Mouse (Mus musculus) midbrain, embryonic 10.5 days (tissue): Measurements from ENCODE around the gene Synpr. TPM values are rescaled to one million over a fixed set of nuclear protein-coding genes. Genes with fewer than 3 reads are reported as not detected.

Source experiments
- DNase-seq: peaks from one replicate; pipeline ENCODE4 v3.0.0-alpha.2; 2017; ENCODE audit warnings: low spot score
- H3K27ac ChIP-seq: fragments of 300-500 bp; sonication (generic); replicated peaks from 2 replicates; pipeline ENCODE4 v1.5.1; 2016; ENCODE audit warnings: mild to moderate bottlenecking
- H3K27me3 ChIP-seq: fragments of 300-500 bp; sonication (generic); 2 replicates; pipeline ENCODE4 v1.6.1; 2016; ENCODE audit warnings: low read depth, mild to moderate bottlenecking; ENCODE audit not compliant: poor library complexity, severe bottlenecking
- H3K36me3 ChIP-seq: fragments of 300-500 bp; sonication (generic); 2 replicates; pipeline ENCODE4 v1.6.1; 2016; ENCODE audit warnings: mild to moderate bottlenecking, moderate library complexity
- H3K4me1 ChIP-seq: fragments of 300-500 bp; sonication (generic); 2 replicates; pipeline ENCODE4 v1.6.1; 2016
- H3K4me3 ChIP-seq: fragments of 300-500 bp; sonication (generic); 2 replicates; pipeline ENCODE4 v1.5.1; 2016; ENCODE audit warnings: mild to moderate bottlenecking, moderate library complexity
- H3K9me3 ChIP-seq: fragments of 300-500 bp; sonication (generic); replicated peaks from 2 replicates; pipeline ENCODE4 v1.6.1; 2016; ENCODE audit warnings: mild to moderate bottlenecking
- WGBS: fragments of 180-500 bp; shearing (Covaris S2); methylation state at CpG from one replicate; pipeline ENCODE4 v1.1.7; 2016; 5-methylcytosine and 5-hydroxymethylcytosine counted together
- polyA plus RNA-seq: library from polyadenylated mRNA; unstranded; fragments of >200 nt; fragmentation: Nextera tagmentation; extraction: Ambion mirVana; gene quantifications from 2 replicates; pipeline ENCODE4 v1.2.1, GENCODE M21; 2016

Gene Synpr
- polyA plus RNA-seq, 1 experiment from 2014 or later: 2.6 TPM

DNA sequence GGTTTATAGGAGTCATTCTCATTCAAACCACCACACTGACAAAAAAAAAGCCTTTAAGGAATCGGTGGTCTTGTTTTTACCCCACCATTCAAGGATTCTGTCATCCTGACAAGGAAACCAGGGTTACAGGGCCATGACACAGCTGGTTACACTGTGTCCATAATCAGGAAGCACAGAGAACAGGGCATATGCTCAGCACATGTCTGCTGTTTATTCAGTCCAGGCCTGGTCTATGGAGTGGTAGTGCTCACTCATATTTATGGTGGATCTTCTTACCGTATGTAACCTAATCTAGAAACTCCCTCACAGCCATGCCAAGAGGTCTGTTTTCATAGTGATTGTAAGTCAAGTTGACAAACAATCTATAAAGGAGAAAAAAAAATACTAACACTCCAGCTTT lies 293.5 kb downstream of the Synpr start:
- Histone ChIP-seq H3K27me3 (no peaks in the 10 kb centered on the region), H3K27ac (no peak overlapping the region), H3K4me3 (no peak overlapping the region), H3K36me3 (no peaks in the 10 kb centered on the region), H3K4me1 (no peaks in the 10 kb centered on the region), H3K9me3 (no peaks in the 10 kb centered on the region)
- DNase-seq: no peak
- WGBS: 83% methylated on average over 2 of the region's 2 CpGs

DNA sequence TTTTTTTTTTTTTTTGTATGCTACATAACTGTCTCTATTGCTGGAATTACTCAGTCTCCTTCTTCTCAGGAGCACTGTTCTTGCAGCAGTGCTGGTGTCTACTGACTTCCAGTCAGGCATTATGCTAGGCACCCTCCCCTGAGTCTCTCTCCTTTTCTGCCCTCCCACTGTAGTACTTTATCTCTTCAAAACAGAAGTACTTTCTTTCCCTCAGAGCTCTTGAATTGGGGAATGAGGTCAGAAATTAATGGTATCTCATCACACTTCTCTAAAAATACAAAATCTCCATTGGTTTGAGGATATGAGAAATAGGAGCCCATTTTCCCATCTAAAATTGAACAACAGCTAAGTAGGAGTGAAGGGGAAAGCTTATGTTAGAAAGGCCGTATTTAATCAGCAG lies 294.2 kb downstream of the Synpr start:
- H3K9me3 ChIP-seq: no peaks in the 10 kb centered on the region
- 87% methylated on average over 1 of the region's 1 CpGs for WGBS
- H3K27ac ChIP-seq: no peak overlapping the region
- DNase-seq: no peak
- H3K36me3 ChIP-seq: no peaks in the 10 kb centered on the region
- H3K4me3 ChIP-seq: no peak overlapping the region
- H3K4me1 ChIP-seq: no peaks in the 10 kb centered on the region
- no peaks in the 10 kb centered on the region for H3K27me3 ChIP-seq

GRCm38 (mm10) chr14:13593321-13593940 lies 308.9 kb downstream of the Synpr start:
- no peak for DNase-seq
- H3K27ac ChIP-seq: no peak overlapping the region
- WGBS: 95% methylated on average over 2 of the region's 2 CpGs
- H3K4me3 ChIP-seq: no peak overlapping the region
- no peaks in the 10 kb centered on the region for H3K4me1 ChIP-seq
- no peaks in the 10 kb centered on the region for H3K27me3 ChIP-seq
- H3K36me3 ChIP-seq: no peaks in the 10 kb centered on the region
- H3K9me3 ChIP-seq: no peaks in the 10 kb centered on the region

GRCm38 (mm10) chr14:13596251-13596650 lies 311.7 kb downstream of the Synpr start:
- Histone ChIP-seq H3K36me3 (no peaks in the 10 kb centered on the region), H3K4me3 (no peak overlapping the region), H3K27me3 (no peaks in the 10 kb centered on the region), H3K4me1 (no peaks in the 10 kb centered on the region), H3K27ac (no peak overlapping the region), H3K9me3 (no peaks in the 10 kb centered on the region)
- no peak for DNase-seq
- 71% methylated on average over 6 of the region's 6 CpGs for WGBS

GRCm38 (mm10) chr14:13597204-13597603 lies 312.6 kb downstream of the Synpr start:
- no peak for DNase-seq
- no peaks in the 10 kb centered on the region for H3K27me3 ChIP-seq
- 94% methylated on average over 2 of the region's 2 CpGs for WGBS
- H3K9me3 ChIP-seq: no peaks in the 10 kb centered on the region
- no peak overlapping the region for H3K4me3 ChIP-seq
- H3K36me3 ChIP-seq: no peaks in the 10 kb centered on the region
- H3K27ac ChIP-seq: no peak overlapping the region
- H3K4me1 ChIP-seq: no peaks in the 10 kb centered on the region

DNA sequence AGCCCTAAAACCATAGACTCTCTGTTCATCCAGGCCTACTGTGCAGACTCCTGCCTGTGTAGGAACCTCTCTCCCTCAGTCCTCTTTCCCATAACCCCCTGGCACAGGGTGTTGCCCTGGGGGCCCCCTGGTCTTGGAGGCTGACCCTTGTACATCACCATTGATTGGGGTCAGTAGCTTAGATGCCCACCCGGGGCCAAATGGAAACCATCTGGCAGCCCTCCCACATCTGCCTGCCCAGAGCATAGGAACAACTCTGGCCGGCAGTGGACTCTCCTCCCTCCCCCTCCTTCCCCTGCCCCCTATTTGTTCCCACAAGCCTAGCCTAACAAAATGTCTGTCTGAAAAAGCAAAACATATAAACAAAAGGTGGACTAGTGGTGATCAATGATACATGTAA lies 336.0 kb downstream of the Synpr start:
- peak; percentile 12 for DNase-seq
- Histone ChIP-seq H3K27ac (no peak overlapping the region), H3K36me3 (no peaks in the 10 kb centered on the region), H3K4me1 (no peaks in the 10 kb centered on the region), H3K9me3 (no peaks in the 10 kb centered on the region), H3K27me3 (no peaks in the 10 kb centered on the region), H3K4me3 (no peak overlapping the region)
- 47% methylated on average over 2 of the region's 2 CpGs for WGBS

DNA sequence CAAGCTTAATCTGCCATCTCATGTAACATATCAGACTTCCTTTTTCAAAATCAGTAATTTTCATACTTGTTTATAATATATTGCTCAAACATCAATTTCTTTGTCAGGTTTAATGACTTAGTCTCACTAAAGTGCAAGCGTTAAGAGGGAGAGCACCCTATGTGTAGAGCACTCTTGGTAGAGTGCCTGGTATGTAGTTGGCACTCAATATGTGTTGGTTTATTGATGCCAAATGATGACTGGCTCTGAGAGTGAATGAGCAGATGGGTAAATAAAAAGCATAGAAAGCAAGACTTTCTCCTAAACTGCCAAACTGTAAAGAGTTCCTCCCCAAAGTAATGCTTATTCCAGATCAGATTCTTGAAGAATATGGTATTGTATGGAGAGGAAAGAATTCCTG lies 365.3 kb downstream of the Synpr start:
- no peak overlapping the region for H3K4me3 ChIP-seq
- WGBS: 96% methylated on average over 1 of the region's 1 CpGs
- DNase-seq: no peak
- no peak overlapping the region for H3K27ac ChIP-seq
- H3K27me3 ChIP-seq: no peaks in the 10 kb centered on the region
- no peaks in the 10 kb centered on the region for H3K36me3 ChIP-seq
- H3K4me1 ChIP-seq: no peaks in the 10 kb centered on the region
- no peaks in the 10 kb centered on the region for H3K9me3 ChIP-seq

GRCm38 (mm10) chr14:13651039-13651438 lies 366.5 kb downstream of the Synpr start:
- DNase-seq: no peak
- H3K9me3 ChIP-seq: no peaks in the 10 kb centered on the region
- H3K36me3 ChIP-seq: no peaks in the 10 kb centered on the region
- no peaks in the 10 kb centered on the region for H3K4me1 ChIP-seq
- no peaks in the 10 kb centered on the region for H3K27me3 ChIP-seq
- H3K27ac ChIP-seq: no peak overlapping the region
- 81% methylated on average over 1 of the region's 1 CpGs for WGBS
- no peak overlapping the region for H3K4me3 ChIP-seq

GRCm38 (mm10) chr14:13651541-13652298 lies 367.1 kb downstream of the Synpr start:
- Histone ChIP-seq H3K27ac (no peak overlapping the region), H3K4me1 (no peaks in the 10 kb centered on the region)
- DNase-seq: no peak

More at GRCm38 (mm10) chr14:13651541-13652298, 367.1 kb downstream of the Synpr start:
- no peak overlapping the region for H3K4me3 ChIP-seq
- no peaks in the 10 kb centered on the region for H3K27me3 ChIP-seq
- H3K9me3 ChIP-seq: no peaks in the 10 kb centered on the region
- 63% methylated on average over 2 of the region's 2 CpGs for WGBS
- no peaks in the 10 kb centered on the region for H3K36me3 ChIP-seq
